Mouse (Mus musculus) heart, postnatal 0 days (tissue): Measurements from ENCODE around the gene Hist1h1d. TPM values are rescaled to one million over a fixed set of nuclear protein-coding genes. Genes with fewer than 3 reads are reported as not detected.

Source experiments
- ATAC-seq: fragments of 200-750 bp; cut with Nextera tagmentation; 2 replicates; pipeline ENCODE4 v1.8.0; 2017; ENCODE audit warnings: low read depth, moderate number of reproducible peaks, moderate library complexity; ENCODE audit not compliant: insufficient read depth
- DNase-seq: peaks from one replicate; pipeline ENCODE4 v3.0.0-alpha.2; 2016; ENCODE audit warnings: low spot score
- H3K27ac ChIP-seq: fragments of 300-500 bp; sonication (generic); 2 replicates; pipeline ENCODE4 v1.5.1; 2014; ENCODE audit warnings: low read depth, mild to moderate bottlenecking
- H3K27me3 ChIP-seq: fragments of 300-500 bp; sonication (generic); 2 replicates; pipeline ENCODE4 v1.6.1; 2014; ENCODE audit warnings: low read length, mixed read lengths; ENCODE audit not compliant: control insufficient read depth, insufficient read depth
- H3K36me3 ChIP-seq: fragments of 300-500 bp; sonication (generic); replicated peaks from 2 replicates; pipeline ENCODE4 v1.6.1; 2014; ENCODE audit warnings: low read length, mixed read lengths; ENCODE audit not compliant: control insufficient read depth, insufficient read depth
- H3K4me1 ChIP-seq: fragments of 300-500 bp; sonication (generic); 2 replicates; pipeline ENCODE4 v1.6.1; 2014; ENCODE audit warnings: antibody characterized with exemption; ENCODE audit not compliant: control insufficient read depth, insufficient read depth
- H3K4me2 ChIP-seq: fragments of 300-500 bp; sonication (generic); 2 replicates; pipeline ENCODE4 v1.6.1; 2014; ENCODE audit warnings: low read depth, mild to moderate bottlenecking, low read length, moderate library complexity
- H3K4me3 ChIP-seq: fragments of 300-500 bp; sonication (generic); 2 replicates; pipeline ENCODE4 v1.5.1; 2014; ENCODE audit warnings: low read depth, low read length
- H3K9ac ChIP-seq: fragments of 300-500 bp; sonication (generic); replicated peaks from 2 replicates; pipeline ENCODE4 v1.6.1; 2014; ENCODE audit warnings: low read depth, low read length, mixed read lengths
- H3K9me3 ChIP-seq: fragments of 300-500 bp; sonication (generic); replicated peaks from 2 replicates; pipeline ENCODE4 v1.6.1; 2016; ENCODE audit warnings: low read length; ENCODE audit not compliant: control insufficient read depth
- CTCF ChIP-seq: IDR thresholded peaks from 2 replicates; pipeline ENCODE4 v1.5.1; 2016; ENCODE audit warnings: antibody characterized with exemption, control low read depth, low read depth
- EP300 ChIP-seq: IDR thresholded peaks from 2 replicates; pipeline ENCODE4 v1.6.1; 2016; ENCODE audit warnings: antibody characterized with exemption, low read depth
- whole genome bisulfite sequencing: fragments of 180-500 bp; shearing (Covaris S2); extraction: QIAGEN DNeasy Blood & Tissue Kit; methylation state at CpG from one replicate; pipeline ENCODE4 v1.1.7; 2014; 5-methylcytosine and 5-hydroxymethylcytosine counted together
- polyA plus RNA-seq: library from polyadenylated mRNA; unstranded; fragments of >200 nt; fragmentation: Nextera tagmentation; extraction: Ambion mirVana; gene quantifications from 2 replicates; pipeline ENCODE4 v1.2.1, GENCODE M21; 2015
- total RNA-seq: library from RNA; depleted of rRNA; stranded (reverse); fragments of >200 nt; gene quantifications from 2 replicates; pipeline ENCODE4 v1.2.3, GENCODE M21; 2014; ENCODE audit warnings: low replicate concordance

The Hist1h1d gene
- total and polyA plus RNA-seq, 2 experiments from 2014 or later: 0.20 to 61.7 TPM

DNA sequence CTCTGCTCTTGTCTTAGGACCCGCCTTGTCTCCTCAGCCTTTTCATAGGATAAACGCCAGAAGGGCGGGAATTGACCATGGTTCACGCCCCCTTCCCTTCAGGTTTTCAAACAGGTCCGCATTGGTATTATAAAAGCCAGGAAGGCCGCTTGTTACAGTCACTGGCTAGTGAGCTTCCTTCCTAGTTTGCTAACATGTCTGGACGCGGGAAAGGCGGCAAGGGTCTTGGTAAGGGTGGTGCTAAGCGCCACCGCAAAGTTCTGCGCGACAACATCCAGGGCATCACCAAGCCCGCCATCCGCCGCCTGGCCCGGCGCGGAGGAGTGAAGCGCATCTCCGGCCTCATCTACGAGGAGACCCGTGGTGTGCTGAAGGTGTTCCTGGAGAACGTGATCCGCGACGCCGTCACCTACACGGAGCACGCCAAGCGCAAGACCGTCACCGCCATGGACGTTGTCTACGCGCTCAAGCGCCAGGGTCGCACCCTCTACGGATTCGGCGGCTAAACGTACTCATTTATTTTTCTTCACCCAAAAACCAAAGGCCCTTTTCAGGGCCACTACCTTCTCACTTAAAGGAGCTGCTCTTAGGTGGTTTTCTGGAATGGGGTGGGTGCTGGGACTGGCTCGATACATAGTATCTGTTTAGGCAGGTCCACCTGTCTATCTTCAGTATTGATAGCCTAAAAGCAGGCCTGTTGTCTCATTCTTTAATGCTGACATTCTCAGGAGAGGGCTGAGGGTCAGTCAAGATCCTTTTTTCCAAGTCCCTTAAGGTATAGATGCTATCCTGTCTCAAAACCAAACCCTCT is 28.6 kb downstream of the Hist1h1d start, which contains the start of gene Hist1h4d:
Gene Hist1h4d (plus strand): TSS at position 191 of the 811 bp plus-strand sequence.
- TF ChIP-seq CTCF: no peak
- TF ChIP-seq EP300: peak; percentile 96
- peak; percentile 84 for ATAC-seq

GRCm38 (mm10) chr13:23582219-23583056 is 29.4 kb downstream of the Hist1h1d start:
- no peak for DNase-seq
- Histone ChIP-seq H3K27ac (peak overlapping the region; percentile 63), H3K4me2 (peak overlapping the region; percentile 57), H3K36me3 (no peaks in the 10 kb centered on the region), H3K27me3 (no peaks in the 10 kb centered on the region), H3K4me1 (peaks cover 24% of the 10 kb centered on the region; the same call in 1 of the 2 replicates), H3K9me3 (no peaks in the 10 kb centered on the region), H3K9ac (peak overlapping the region; percentile 32; the same call in 1 of the 2 replicates), H3K4me3 (peak overlapping the region; percentile 35)
- no peak for ATAC-seq
- TF ChIP-seq CTCF (no peak), EP300 (no peak)
- 29% methylated on average over 6 of the region's 6 CpGs for WGBS

More for the DNA sequence above, 28.6 kb downstream of the Hist1h1d start, which contains the start of gene Hist1h4d:
- Histone ChIP-seq H3K4me3 (peak within 1 kb of the TSS; percentile 35), H3K4me1 (peaks cover 22% of the 10 kb centered on the region; the same call in 1 of the 2 replicates), H3K4me2 (peak within 1 kb of the TSS; percentile 57), H3K36me3 (no peaks in the 10 kb centered on the region), H3K27me3 (no peaks in the 10 kb centered on the region), H3K27ac (peak within 1 kb of the TSS; percentile 63), H3K9me3 (no peaks in the 10 kb centered on the region), H3K9ac (peak within 1 kb of the TSS; percentile 32; the same call in 1 of the 2 replicates)
- DNase-seq: peak; percentile 94
- WGBS: under 1% methylated on average over 43 of the region's 43 CpGs

DNA sequence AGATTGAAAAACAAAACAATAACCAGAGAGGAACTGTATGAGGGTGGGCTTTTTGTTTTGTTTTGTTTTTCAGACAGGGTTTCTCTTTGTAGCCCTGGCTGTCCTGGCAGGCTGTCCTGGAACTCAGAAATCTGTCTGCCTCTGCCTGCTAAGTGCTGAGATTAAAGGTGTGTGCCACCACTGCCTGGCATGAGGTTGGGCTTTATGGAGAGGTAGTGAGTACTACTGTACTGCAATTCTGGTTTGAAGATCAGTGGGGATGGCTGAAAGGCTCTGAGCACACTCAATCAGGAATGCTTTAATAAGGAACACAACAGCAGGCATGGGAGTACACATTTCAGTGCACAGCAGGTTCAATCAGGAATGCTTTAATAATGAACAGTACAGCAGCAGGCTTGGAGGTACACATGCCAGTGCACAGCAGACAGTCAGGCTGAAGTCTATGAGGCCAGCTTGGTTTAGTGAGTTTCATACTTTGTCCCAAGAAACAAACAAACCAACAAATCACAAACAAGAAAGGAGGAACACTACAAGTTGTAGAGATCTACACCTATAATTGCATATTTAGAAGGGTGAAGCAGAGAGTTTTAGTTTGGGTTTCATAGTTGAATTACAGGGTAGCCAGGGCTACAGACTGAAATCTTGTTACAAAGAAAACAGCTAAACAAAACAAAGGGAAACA is 30.5 kb downstream of the Hist1h1d start:
- DNase-seq (no peak), ATAC-seq (no peak)
- no peaks in the 10 kb centered on the region for H3K27me3 ChIP-seq
- no peak overlapping the region for H3K9ac ChIP-seq
- no peaks in the 10 kb centered on the region for H3K36me3 ChIP-seq
- H3K9me3 ChIP-seq: no peaks in the 10 kb centered on the region
- H3K4me1 ChIP-seq: peaks cover 24% of the 10 kb centered on the region; the same call in 1 of the 2 replicates
- H3K4me2 ChIP-seq: no peak overlapping the region
- H3K27ac ChIP-seq: peak overlapping the region; percentile 28; the same call in 1 of the 2 replicates
- TF ChIP-seq CTCF: no peak
- TF ChIP-seq EP300: no peak
- H3K4me3 ChIP-seq: no peak overlapping the region

DNA sequence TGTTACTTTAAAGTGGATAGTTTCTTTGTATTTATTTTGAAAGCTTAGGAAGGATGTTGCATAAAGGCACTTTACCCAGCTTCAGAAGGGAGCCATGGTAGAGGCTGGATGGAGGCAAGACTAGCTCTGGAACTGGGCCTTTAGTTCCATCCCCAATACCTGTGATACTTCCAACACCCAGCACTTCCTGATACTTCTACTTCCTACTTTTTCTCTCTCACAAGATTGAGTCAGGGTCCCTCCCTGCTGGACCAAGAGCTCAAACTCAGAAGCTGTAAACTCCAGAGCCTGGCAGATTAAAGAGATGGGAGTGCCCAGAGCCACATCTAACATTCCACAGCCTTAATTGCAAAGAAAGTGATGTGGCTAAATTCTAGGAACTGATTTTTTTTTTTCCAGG is 31.3 kb downstream of the Hist1h1d start:
- DNase-seq: peak; percentile 10
- H3K4me1 ChIP-seq: peaks cover 24% of the 10 kb centered on the region; the same call in 1 of the 2 replicates

GRCm38 (mm10) chr13:23585029-23585441 is 32.0 kb downstream of the Hist1h1d start:
- Histone ChIP-seq H3K9me3 (no peaks in the 10 kb centered on the region), H3K27me3 (no peaks in the 10 kb centered on the region), H3K4me1 (peaks cover 24% of the 10 kb centered on the region; the same call in 1 of the 2 replicates), H3K9ac (peak overlapping the region; percentile 82), H3K4me2 (peak overlapping the region; percentile 74), H3K27ac (peak overlapping the region; percentile 99), H3K4me3 (peak overlapping the region; percentile 62), H3K36me3 (no peaks in the 10 kb centered on the region)
- ATAC-seq: peak; percentile 31; the same call in 1 of the 2 replicates
- under 1% methylated on average over 21 of the region's 21 CpGs for WGBS
- DNase-seq: peak; percentile 74
- TF ChIP-seq CTCF: no peak
- no peak for TF ChIP-seq EP300

More for the DNA sequence above, 31.3 kb downstream of the Hist1h1d start:
- peak overlapping the region; percentile 82 for H3K9ac ChIP-seq
- no peak for TF ChIP-seq EP300
- TF ChIP-seq CTCF: no peak
- peak overlapping the region; percentile 99 for H3K27ac ChIP-seq
- peak overlapping the region; percentile 74 for H3K4me2 ChIP-seq
- peak overlapping the region; percentile 62 for H3K4me3 ChIP-seq
- H3K27me3 ChIP-seq: no peaks in the 10 kb centered on the region
- no peak for ATAC-seq
- no peaks in the 10 kb centered on the region for H3K9me3 ChIP-seq
- no peaks in the 10 kb centered on the region for H3K36me3 ChIP-seq
